Mouse (Mus musculus) CD4-positive, CD25-positive, alpha-beta regulatory T cell, adult 2 months (primary cell): ENCODE data around the gene Ndufs1.
A peak's percentile ranks its signal among the peaks of the same experiment; 100 is the strongest.

ENCODE experiments used
- DNase-seq: peaks from one replicate; pipeline ENCODE4 v3.0.0-alpha.2; 2012; ENCODE audit warnings: low read depth, low spot score

The Ndufs1 gene

GRCm38 (mm10) chr1:63115540-63115939 is 61.1 kb downstream of the Ndufs1 start:
- DNase-seq = no peak

- no peak for DNase-seq
These were observed 61.5 kb downstream of the Ndufs1 start for GRCm38 (mm10) chr1:63115096-63115495.

- peak; percentile 92 for DNase-seq
These were observed 62.4 kb downstream of the Ndufs1 start, which contains the start of gene Ino80d for GRCm38 (mm10) chr1:63114136-63114781. Gene Ino80d, minus strand, starts transcription at chr1:63114667.

- DNase-seq = peak; percentile 69
These were observed 63.1 kb downstream of the Ndufs1 start for GRCm38 (mm10) chr1:63113274-63114135.

- peak; percentile 47 for DNase-seq
These were observed 63.8 kb downstream of the Ndufs1 start for GRCm38 (mm10) chr1:63112865-63113261.

- DNase-seq = no peak
These were observed 64.3 kb downstream of the Ndufs1 start for GRCm38 (mm10) chr1:63112151-63112864.

GRCm38 (mm10) chr1:63110536-63111285 is 65.9 kb downstream of the Ndufs1 start:
- peak; percentile 74 for DNase-seq

GRCm38 (mm10) chr1:63107614-63108327 is 68.9 kb downstream of the Ndufs1 start:
- DNase-seq = no peak

- DNase-seq = no peak
These were observed 73.7 kb downstream of the Ndufs1 start for GRCm38 (mm10) chr1:63102758-63103451.

GRCm38 (mm10) chr1:63100196-63100595 is 76.4 kb downstream of the Ndufs1 start:
- DNase-seq = no peak

- DNase-seq = no peak
These were observed 77.8 kb downstream of the Ndufs1 start for GRCm38 (mm10) chr1:63098831-63099230.

GRCm38 (mm10) chr1:63096071-63096470 is 80.6 kb downstream of the Ndufs1 start:
- DNase-seq = no peak
